7 mouse cellular contexts compared by ENCODE assay signal in genomic region chr7:30743617-30744016, GRCm38 (mm10). TPM values are rescaled to one million over a fixed set of nuclear protein-coding genes. Genes with fewer than 3 reads are reported as not detected.
"Had no signal": no experiment of that assay in that cellular context is flagged by ENCODE, and none has a peak within 500 bp of the region (broad histone marks: within the 10 kb centered on the region; RNA-seq: fewer than 3 reads in every experiment).

Gapdhs (minus strand) TSS chr7:30743681.

RNA-seq across cellular contexts. Expression of gene Gapdhs, which starts in this region (rescaled TPM):
- total RNA-seq: layer of hippocampus, postnatal 25 days; left cerebral cortex, adult 2 months; left cerebral cortex, postnatal 14 days; megakaryocyte-erythroid progenitor cell, adult 5-6 weeks had no signal
- polyA plus RNA-seq: intestine, embryonic 14.5 days; limb, embryonic 10.5 days; liver, embryonic 13.5 days had no signal
